Mouse (Mus musculus): Measurements from ENCODE around the gene Mrps35.

- no peak for TF ChIP-seq POLR2A (IDR thresholded peaks at IDR 0.05; ENCODE audit: control insufficient read depth, extremely low read depth, insufficient read depth, low read length, poor library complexity)
- no peak for TF ChIP-seq CTCF (IDR thresholded peaks at IDR 0.05; ENCODE audit: borderline replicate concordance, control insufficient read depth, extremely low read depth, insufficient read depth, low read length, poor library complexity)
These were observed 20.0 kb upstream of the Mrps35 start for GRCm38 (mm10) chr6:147022375-147023132.
